Mouse (Mus musculus): ENCODE results near the gene 2510009E07Rik. TPM values are rescaled to one million over a fixed set of nuclear protein-coding genes. Genes with fewer than 3 reads are reported as not detected.

The 2510009E07Rik gene
- total RNA-seq, 2 experiments from 2014 or later = 47.3 to 58.4 TPM

- no peak for DNase-seq (ENCODE audit: low spot score in 2 of 2)
These were observed 57.2 kb downstream of the 2510009E07Rik start for GRCm38 (mm10) chr16:21637201-21637819.

- no peak for DNase-seq (ENCODE audit: low spot score in 2 of 2)
These were observed 58.2 kb downstream of the 2510009E07Rik start for GRCm38 (mm10) chr16:21636156-21636853.

GRCm38 (mm10) chr16:21634460-21634859 is 60.0 kb downstream of the 2510009E07Rik start:
- no peak for DNase-seq (ENCODE audit: low spot score in 2 of 2)

- DNase-seq (ENCODE audit: low spot score in 2 of 2) = no peak
These were observed 62.6 kb downstream of the 2510009E07Rik start for GRCm38 (mm10) chr16:21631815-21632222.

- DNase-seq (ENCODE audit: low spot score in 2 of 2) = no peak
These were observed 63.9 kb downstream of the 2510009E07Rik start for GRCm38 (mm10) chr16:21630614-21631013.

- no peak for DNase-seq (ENCODE audit: low spot score in 2 of 2)
These were observed 66.3 kb downstream of the 2510009E07Rik start for GRCm38 (mm10) chr16:21628061-21628591.

- DNase-seq (ENCODE audit: low spot score in 2 of 2) = no peak
These were observed 67.2 kb downstream of the 2510009E07Rik start for GRCm38 (mm10) chr16:21627248-21627647.

GRCm38 (mm10) chr16:21625784-21626634 is 68.5 kb downstream of the 2510009E07Rik start:
- DNase-seq (ENCODE audit: low spot score in 2 of 2) = no peak

GRCm38 (mm10) chr16:21620630-21621029 is 73.8 kb downstream of the 2510009E07Rik start:
- DNase-seq (ENCODE audit: low spot score in 2 of 2) = no peak

- peak in 1 of 2 experiments; percentile 62 for DNase-seq (ENCODE audit: low spot score in 2 of 2)
These were observed 78.7 kb downstream of the 2510009E07Rik start for GRCm38 (mm10) chr16:21615802-21616201.

- no peak for DNase-seq (ENCODE audit: low spot score in 2 of 2)
These were observed 84.0 kb downstream of the 2510009E07Rik start for GRCm38 (mm10) chr16:21610473-21610872.

GRCm38 (mm10) chr16:21608176-21608865 is 86.1 kb downstream of the 2510009E07Rik start:
- no peak for DNase-seq (ENCODE audit: low spot score in 2 of 2)

- no peak for DNase-seq (ENCODE audit: low spot score in 2 of 2)
These were observed 86.8 kb downstream of the 2510009E07Rik start for GRCm38 (mm10) chr16:21607651-21608040.

- DNase-seq (ENCODE audit: low spot score in 2 of 2) = no peak
These were observed 87.3 kb downstream of the 2510009E07Rik start for GRCm38 (mm10) chr16:21607021-21607650.

GRCm38 (mm10) chr16:21606249-21607020 is 88.0 kb downstream of the 2510009E07Rik start:
- no peak for DNase-seq (ENCODE audit: low spot score in 2 of 2)

- no peak for DNase-seq (ENCODE audit: low spot score in 2 of 2)
These were observed 90.1 kb downstream of the 2510009E07Rik start for GRCm38 (mm10) chr16:21604354-21604753.
